Mouse (Mus musculus): ENCODE data around the gene Nfxl1. TPM values are rescaled to one million over a fixed set of nuclear protein-coding genes. Genes with fewer than 3 reads are reported as not detected.
"Not testable (repeated sequence)": the region's sequence is repeated elsewhere in the genome, so short reads cannot be mapped to it uniquely, and the experiment has no call there.

The Nfxl1 gene
- polyA plus RNA-seq (2015; fragmentation: Nextera tagmentation; extraction: Ambion mirVana), result 9.1 TPM in 2 replicates

- DNase-seq (ENCODE audit: low spot score), result peak; percentile 97
Measured at GRCm38 (mm10) chr5:72559544-72560049, at the start of gene Nfxl1. Gene Nfxl1, minus strand, starts transcription at chr5:72559684.

GRCm38 (mm10) chr5:72603138-72603537 is 43.7 kb upstream of the Nfxl1 start:
- DNase-seq (ENCODE audit: low spot score), result no peak

- peak; percentile 57 for DNase-seq (ENCODE audit: low spot score)
Measured at GRCm38 (mm10) chr5:72601006-72601405, 41.5 kb upstream of the Nfxl1 start.

- no peak for DNase-seq (ENCODE audit: low spot score)
Measured at GRCm38 (mm10) chr5:72587192-72587681, 27.8 kb upstream of the Nfxl1 start, which contains the start of gene Gm5868. Gene Gm5868, minus strand, starts transcription at chr5:72587551.

GRCm38 (mm10) chr5:72586667-72587191 is 27.2 kb upstream of the Nfxl1 start:
- DNase-seq (ENCODE audit: low spot score), result not testable (repeated sequence)

- peak; percentile 35 for DNase-seq (ENCODE audit: low spot score)
Measured at GRCm38 (mm10) chr5:72586122-72586521, 26.6 kb upstream of the Nfxl1 start.

DNA sequence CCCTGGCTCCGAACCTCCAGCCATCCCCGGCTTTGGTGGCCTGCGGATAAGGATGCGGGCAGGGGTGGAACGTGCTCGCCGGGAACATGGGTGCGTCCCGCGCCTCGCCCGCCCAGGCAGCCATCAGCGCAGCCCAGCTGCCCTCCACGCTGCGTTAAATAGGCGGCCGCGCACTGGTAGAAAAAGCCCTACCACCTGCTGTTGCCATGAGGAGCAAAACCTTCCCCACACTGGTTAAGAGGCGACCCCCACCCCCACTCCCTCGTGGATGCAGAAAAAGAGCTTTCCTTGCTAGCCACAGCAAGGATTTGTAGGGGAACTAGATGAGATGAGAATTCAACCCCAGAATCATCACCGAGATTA is 21.5 kb upstream of the Nfxl1 start, which contains the start of gene Zar1:
Zar1 (minus strand) TSS at position 285 of the 363 bp plus-strand sequence.
- DNase-seq (ENCODE audit: low spot score), result not testable (repeated sequence)

DNA sequence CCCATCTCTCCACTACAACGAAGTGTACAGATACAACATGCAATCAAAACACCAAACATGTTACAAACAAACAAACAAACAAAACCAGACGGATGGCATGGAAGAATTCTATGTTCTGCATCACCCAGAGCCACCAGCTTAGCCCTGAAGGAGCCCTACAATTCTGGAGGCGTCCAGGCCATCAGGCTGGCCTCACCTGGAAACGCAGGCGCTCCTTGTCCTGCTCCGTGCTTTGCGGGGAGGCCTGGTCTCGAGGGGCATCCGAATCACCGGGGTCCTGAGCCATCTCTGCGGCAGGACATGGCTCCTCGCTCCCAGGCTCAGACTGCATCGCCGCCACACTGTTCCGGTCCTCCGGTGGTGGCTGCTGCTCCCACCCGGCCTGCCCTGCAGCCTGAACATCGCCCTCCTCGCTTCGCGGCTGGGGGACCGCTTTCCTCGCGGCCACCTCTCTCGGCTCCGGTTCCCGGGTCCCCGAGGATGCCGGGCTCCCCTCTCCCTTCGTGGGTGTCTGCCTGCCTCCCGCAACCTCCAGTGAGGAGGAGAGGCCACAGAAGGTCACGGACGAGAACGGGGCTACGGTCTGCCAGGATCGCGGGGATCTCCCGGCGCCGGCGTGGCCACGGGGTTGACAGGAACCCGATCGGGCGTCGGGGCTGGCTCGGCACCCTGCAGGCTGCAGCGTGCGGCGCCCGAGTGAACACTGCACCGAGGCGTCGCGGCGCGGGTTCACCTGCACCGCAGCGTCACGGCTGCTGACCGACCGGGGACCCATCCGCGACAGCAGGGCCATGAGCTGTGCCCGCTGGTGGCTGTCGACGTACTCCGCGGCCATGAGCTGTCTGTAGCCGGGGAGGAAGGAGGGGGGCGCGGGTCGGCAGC is 20.8 kb upstream of the Nfxl1 start:
- peak; percentile 14 for DNase-seq (ENCODE audit: low spot score)

DNA sequence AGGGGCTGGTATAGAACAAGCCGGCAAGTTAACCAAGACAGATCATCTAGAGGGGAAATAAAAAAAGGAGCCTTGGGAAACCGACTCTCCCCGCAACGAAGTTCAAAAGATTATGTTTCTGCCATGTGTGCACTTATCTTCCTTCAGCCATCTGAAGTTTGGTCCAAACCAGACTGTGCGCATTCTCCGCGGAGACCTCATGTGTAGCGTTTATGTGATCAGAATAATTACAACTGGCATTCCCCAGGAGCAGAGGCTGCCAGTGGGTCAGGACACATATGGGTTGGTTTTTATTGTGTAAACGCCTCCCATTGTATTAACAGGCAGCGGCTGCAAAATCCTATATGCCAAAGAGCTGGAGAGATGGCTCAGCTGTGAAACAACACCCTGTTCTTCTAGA is 20.1 kb upstream of the Nfxl1 start:
- DNase-seq (ENCODE audit: low spot score), result not testable (repeated sequence)

DNA sequence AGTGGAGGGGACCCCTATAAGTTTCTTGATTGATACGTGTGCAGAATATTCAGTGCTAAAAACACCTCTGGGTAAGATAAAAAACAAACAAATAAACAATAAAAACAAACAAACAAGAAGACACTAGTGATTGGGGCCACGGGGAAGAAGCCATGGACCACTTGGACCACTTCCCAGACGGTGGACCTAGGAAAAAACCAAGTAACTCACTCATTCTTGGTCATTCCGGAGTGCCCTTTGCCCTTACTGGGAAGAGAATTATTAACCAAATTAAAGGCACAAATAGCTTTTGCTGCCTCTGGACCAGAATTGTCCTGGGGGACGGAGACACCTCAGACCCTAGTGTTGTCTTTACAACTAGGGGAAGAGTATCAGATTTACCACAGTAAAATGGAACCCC is 6.1 kb upstream of the Nfxl1 start:
- no peak for DNase-seq (ENCODE audit: low spot score)

DNA sequence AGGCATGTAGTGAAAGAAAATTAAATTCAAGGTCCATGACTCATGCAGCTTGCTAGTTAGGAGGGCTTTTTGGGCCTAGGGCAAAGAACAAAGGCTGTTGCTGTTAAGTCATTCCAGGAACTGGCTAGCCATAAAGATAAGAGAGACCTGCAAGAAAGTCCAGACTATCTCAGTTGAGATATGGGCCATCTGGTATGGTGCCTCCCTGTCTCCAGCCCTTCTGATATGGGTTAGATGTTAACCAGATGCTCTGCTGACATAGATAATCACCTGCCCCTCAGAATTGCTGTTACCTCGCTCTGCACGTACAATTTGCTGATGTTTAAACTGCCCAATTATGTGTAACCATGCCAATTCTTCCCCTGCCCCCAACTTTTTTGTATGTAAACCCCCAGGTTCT is 3.7 kb upstream of the Nfxl1 start:
- not testable (repeated sequence) for DNase-seq (ENCODE audit: low spot score)

DNA sequence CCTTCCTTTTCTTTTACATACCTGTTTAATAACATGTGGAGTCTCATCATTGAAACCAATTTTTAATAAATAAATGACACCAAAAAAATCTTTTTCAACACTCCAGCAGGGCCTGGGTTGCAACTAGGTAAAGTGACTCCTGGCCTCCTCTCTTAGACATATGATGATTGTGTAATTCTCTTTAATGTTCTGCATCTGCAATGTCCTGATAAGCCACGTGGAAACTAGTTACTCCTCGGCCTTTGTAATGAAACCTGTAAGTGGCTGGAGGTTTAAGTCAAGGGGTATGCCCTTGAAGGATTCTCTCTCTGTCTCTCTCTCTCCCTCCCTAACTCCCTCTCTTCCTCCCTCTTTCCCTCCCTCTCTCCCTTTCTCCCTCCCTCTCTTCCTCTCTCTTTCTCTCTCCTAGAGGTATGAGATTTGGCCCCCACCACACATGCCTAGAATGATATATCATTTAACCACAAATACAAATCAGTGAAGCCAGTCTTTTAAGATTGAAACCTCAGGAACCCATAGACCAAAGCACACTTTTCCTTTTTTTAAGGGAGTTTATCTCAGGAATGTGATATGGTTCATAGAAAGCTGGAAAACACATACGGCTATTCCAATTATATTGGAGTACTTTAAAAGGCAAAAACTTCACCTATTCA is 1.6 kb upstream of the Nfxl1 start:
- DNase-seq (ENCODE audit: low spot score), result no peak

DNA sequence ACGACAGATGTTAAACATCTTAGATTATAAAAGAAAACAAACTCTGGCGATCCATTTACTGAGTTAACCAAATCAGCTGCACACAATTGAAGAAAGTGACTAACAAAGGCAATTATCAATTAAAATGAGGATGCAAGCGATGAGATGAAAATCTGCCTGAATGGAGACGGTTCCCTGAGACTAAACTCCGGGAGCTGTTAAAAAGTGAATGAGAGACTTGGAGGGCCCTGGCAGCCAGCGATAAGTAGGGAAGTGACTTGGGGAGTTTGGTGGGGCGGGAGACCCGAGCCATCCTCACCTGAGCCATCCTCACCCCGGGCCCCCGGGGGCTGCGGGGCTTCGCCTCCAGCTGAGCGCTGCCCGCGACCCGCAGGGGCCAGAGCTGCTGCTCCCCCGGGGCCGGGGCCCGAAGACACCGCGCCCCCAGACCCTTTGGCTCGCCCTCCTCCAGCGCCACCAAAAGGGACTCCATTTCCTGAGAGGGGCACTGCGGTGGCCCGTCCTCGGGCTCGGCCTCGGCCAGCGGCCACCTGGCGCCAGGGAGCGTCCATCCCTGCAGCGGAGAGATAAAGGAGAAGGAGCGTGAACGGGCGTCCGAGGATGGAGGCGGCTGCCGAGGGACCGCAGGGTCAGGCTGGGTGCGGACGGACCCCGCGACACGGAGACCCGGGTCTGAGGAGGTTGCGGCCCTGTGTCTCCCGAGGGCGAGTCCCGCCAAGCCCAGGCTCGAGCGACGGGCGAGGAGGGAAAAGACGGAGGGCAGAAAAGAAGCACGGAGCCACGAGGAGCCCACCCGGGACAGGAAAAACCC is 563 bp downstream of the Nfxl1 start:
- peak; percentile 11 for DNase-seq (ENCODE audit: low spot score)

DNA sequence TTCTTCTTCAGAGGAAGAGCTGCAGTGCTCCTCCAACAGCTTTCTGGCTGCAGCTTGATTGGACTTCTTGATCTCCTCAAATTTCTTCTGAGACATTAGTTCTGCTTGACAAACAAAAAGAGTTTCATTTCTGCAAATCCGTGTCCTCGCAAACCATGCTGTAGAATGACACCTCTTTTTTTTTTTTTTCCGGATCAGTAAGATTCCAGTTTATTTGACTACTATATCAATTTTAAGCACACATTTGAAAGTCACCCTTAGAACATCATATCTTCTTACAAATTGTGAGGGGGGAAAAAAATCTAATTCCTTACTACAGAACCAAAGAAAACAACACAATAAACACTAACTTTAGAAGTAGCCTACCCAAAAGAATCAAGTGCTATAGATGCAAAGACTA is 3.2 kb downstream of the Nfxl1 start:
- no peak for DNase-seq (ENCODE audit: low spot score)

DNA sequence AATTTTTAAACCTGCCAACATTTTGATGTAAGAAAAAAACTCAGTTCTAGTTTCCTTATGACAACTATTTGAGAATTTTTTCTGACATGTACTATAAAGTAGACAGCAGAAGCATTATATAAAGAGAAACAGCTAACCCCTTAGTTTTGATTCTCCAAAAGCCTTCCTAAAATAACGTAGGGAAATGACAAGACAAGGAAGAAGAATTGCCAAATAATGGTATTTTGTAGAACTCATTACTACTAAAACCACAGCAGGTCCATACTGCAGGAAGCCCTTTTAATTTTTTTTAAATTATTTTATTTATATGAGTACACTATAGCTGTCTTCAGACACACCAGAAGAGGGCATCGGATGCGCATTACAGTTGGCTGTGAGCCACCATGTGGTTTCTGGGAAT is 8.3 kb downstream of the Nfxl1 start:
- no peak for DNase-seq (ENCODE audit: low spot score)

DNA sequence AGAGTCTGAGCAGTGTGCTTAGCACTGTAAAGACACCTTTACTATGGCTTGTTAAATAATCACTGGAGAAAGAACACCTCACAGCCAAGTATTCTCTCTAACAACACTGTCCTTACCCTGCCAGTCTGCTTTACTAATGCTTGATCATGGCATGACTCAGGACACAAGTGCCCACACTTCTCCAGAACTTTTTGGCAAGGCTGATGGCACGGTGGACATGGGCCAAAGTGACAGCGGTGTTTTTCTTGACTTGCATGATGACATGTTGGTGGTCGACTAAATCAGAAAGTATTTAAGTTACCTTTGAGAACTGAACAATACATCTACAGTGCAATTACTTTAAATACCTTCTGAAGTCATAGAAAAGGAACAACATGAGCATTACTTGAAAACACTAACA is 30.6 kb downstream of the Nfxl1 start:
- no peak for DNase-seq (ENCODE audit: low spot score)

GRCm38 (mm10) chr5:72513808-72514207 is 45.7 kb downstream of the Nfxl1 start:
- DNase-seq (ENCODE audit: low spot score), result no peak

DNA sequence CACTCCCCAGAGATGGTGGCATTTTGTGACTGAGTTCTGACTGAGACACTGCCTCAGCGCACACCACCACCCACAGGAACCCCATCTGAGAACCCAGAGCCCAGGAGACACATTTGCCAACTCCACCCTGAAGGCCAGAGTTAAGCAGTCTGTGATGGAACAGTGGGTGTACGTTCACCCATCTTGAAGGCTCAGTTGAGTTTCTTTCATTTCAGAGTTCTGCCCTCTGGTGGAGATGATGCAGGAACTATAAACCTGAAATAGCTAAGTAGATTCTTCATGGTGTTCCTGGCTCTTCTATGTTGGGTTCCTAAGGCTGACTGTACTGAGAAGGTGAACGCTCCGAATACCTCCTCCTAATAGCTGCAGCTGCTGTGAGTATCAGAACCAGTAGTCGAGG is 53.7 kb downstream of the Nfxl1 start:
- DNase-seq (ENCODE audit: low spot score), result peak; percentile 16

DNA sequence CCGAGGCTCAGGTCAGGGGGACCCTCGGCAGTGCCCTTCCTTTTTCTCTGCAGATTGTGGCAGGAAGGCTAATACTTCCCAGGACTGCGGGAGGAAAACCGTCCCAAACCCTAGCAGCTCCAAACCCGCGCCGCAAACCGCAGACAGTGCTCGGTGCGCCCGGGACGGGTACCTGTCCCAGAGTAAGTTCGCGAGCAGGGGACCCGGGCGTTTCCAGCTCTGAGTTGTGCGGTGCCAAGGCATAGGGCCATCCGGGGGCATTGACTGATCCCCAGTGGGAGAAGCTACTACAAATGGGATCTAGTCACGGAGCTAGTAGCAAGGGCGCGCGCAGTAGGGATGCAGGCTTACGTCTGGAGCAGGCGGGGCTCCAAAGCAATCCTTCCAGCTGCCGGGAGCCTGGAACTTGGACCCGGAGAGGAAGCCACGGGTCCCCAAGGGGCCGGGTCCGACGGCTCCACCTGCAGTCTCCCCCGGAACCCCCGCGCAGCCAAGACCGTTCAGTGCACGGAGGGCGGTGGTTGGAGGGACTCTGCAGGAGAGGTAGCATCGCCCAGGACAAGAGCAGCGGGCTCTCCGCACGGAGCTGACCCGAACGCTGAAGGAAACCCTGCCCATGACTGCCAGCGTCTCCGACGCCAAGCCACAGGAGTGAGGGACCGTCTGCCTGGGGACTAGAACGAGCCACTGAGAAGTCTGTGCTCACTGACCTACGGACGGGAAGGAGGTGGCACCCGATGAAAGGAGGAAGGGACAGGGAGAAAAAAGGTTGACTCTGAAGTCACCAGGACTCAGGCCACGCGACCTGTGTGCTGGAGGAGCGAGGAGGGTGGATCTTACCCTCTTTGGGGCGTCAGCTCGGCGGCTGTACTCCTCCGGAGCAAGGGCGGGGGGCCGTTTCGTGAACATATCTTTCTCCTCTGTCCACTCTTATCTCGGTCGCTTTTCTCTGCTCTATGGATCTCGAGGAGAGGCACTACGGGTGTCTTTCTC is 55.7 kb downstream of the Nfxl1 start, which contains the start of gene Corin:
Corin (minus strand) TSS at position 943 of the 993 bp plus-strand sequence.
- no peak for DNase-seq (ENCODE audit: low spot score)

- DNase-seq (ENCODE audit: low spot score), result no peak
Measured at GRCm38 (mm10) chr5:72502778-72503177, 56.7 kb downstream of the Nfxl1 start.

Data from thymus, postnatal 0 days (tissue).